Mouse (Mus musculus) heart, embryonic 13.5 days (tissue): Measurements from ENCODE around the gene Rab31. TPM values are rescaled to one million over a fixed set of nuclear protein-coding genes. Genes with fewer than 3 reads are reported as not detected.

ENCODE experiments used
- ATAC-seq: fragments of 200-750 bp; cut with Nextera tagmentation; 2 replicates; pipeline ENCODE4 v1.8.0; 2017; ENCODE audit warnings: moderate TSS enrichment; ENCODE audit not compliant: insufficient number of reproducible peaks, low FRiP score, low TSS enrichment; ENCODE audit errors: extremely low read depth
- H3K27ac ChIP-seq: fragments of 300-500 bp; sonication (generic); replicated peaks from 2 replicates; pipeline ENCODE4 v1.5.1; 2015; ENCODE audit warnings: moderate library complexity, mild to moderate bottlenecking, inconsistent platforms
- H3K27me3 ChIP-seq: fragments of 300-500 bp; sonication (generic); replicated peaks from 2 replicates; pipeline ENCODE4 v1.6.1; 2015; ENCODE audit warnings: mild to moderate bottlenecking, inconsistent platforms
- H3K36me3 ChIP-seq: fragments of 300-500 bp; sonication (generic); 2 replicates; pipeline ENCODE4 v1.6.1; 2015; ENCODE audit warnings: mild to moderate bottlenecking, inconsistent platforms
- H3K4me1 ChIP-seq: fragments of 300-500 bp; sonication (generic); 2 replicates; pipeline ENCODE4 v1.6.1; 2015; ENCODE audit warnings: inconsistent platforms
- H3K4me2 ChIP-seq: fragments of 300-500 bp; sonication (generic); 2 replicates; pipeline ENCODE4 v1.6.1; 2015; ENCODE audit warnings: inconsistent platforms, mild to moderate bottlenecking, moderate library complexity
- H3K4me3 ChIP-seq: fragments of 300-500 bp; sonication (generic); 2 replicates; pipeline ENCODE4 v1.5.1; 2015; ENCODE audit warnings: moderate library complexity, mild to moderate bottlenecking, inconsistent platforms
- H3K9ac ChIP-seq: fragments of 300-500 bp; sonication (generic); 2 replicates; pipeline ENCODE4 v1.6.1; 2015; ENCODE audit warnings: inconsistent platforms, mild to moderate bottlenecking, moderate library complexity
- H3K9me3 ChIP-seq: fragments of 300-500 bp; sonication (generic); 2 replicates; pipeline ENCODE4 v1.6.1; 2016; ENCODE audit warnings: inconsistent platforms
- WGBS: fragments of 180-500 bp; shearing (Covaris S2); methylation state at CpG from one replicate; pipeline ENCODE4 v1.1.7; 2015; ENCODE audit warnings: mixed read lengths; 5-methylcytosine and 5-hydroxymethylcytosine counted together
- polyA plus RNA-seq: library from polyadenylated mRNA; unstranded; fragments of >200 nt; fragmentation: Nextera tagmentation; extraction: Ambion mirVana; gene quantifications from 2 replicates; pipeline ENCODE4 v1.2.1, GENCODE M21; 2015

Rab31 gene
- polyA plus RNA-seq, 1 experiment from 2014 or later, result 23.9 TPM

GRCm38 (mm10) chr17:65782551-65783141 is 10.1 kb upstream of the Rab31 start, which contains the start of gene Ppp4r1:
Ppp4r1 (plus strand) TSS chr17:65782573.
- under 1% methylated on average over 60 of the region's 81 CpGs for WGBS
- peak within 1 kb of the TSS; percentile 77 for H3K4me2 ChIP-seq
- peak; percentile 69 for ATAC-seq
- peaks cover 26% of the 10 kb centered on the region for H3K36me3 ChIP-seq
- H3K4me3 ChIP-seq, result peak within 1 kb of the TSS; percentile 96
- no peaks in the 10 kb centered on the region for H3K27me3 ChIP-seq
- peaks cover 34% of the 10 kb centered on the region for H3K4me1 ChIP-seq
- H3K27ac ChIP-seq, result peak within 1 kb of the TSS; percentile 99
- no peaks in the 10 kb centered on the region for H3K9me3 ChIP-seq
- peak within 1 kb of the TSS; percentile 99 for H3K9ac ChIP-seq

- no peak overlapping the region for H3K4me2 ChIP-seq
- peaks cover 13% of the 10 kb centered on the region for H3K36me3 ChIP-seq
- no peak overlapping the region for H3K9ac ChIP-seq
- no peaks in the 10 kb centered on the region for H3K27me3 ChIP-seq
- no peak overlapping the region for H3K4me3 ChIP-seq
- no peak for ATAC-seq
- no peak overlapping the region for H3K27ac ChIP-seq
- peaks cover 20% of the 10 kb centered on the region for H3K4me1 ChIP-seq
- WGBS, result 95% methylated on average over 2 of the region's 2 CpGs
- no peaks in the 10 kb centered on the region for H3K9me3 ChIP-seq
Measured at GRCm38 (mm10) chr17:65780970-65781369, 8.4 kb upstream of the Rab31 start.

GRCm38 (mm10) chr17:65777461-65777860 is 4.9 kb upstream of the Rab31 start:
- Histone ChIP-seq H3K4me1 (peaks cover 12% of the 10 kb centered on the region), H3K4me2 (no peak overlapping the region), H3K27ac (no peak overlapping the region), H3K4me3 (no peak overlapping the region), H3K36me3 (no peaks in the 10 kb centered on the region), H3K9ac (no peak overlapping the region), H3K27me3 (no peaks in the 10 kb centered on the region), H3K9me3 (no peaks in the 10 kb centered on the region)
- no peak for ATAC-seq
- 84% methylated on average over 4 of the region's 4 CpGs for WGBS

- no peak overlapping the region for H3K4me2 ChIP-seq
- WGBS, result 59% methylated on average over 1 of the region's 1 CpGs
- no peaks in the 10 kb centered on the region for H3K36me3 ChIP-seq
- no peaks in the 10 kb centered on the region for H3K27me3 ChIP-seq
- no peaks in the 10 kb centered on the region for H3K9me3 ChIP-seq
- H3K27ac ChIP-seq, result no peak overlapping the region
- no peak overlapping the region for H3K9ac ChIP-seq
- ATAC-seq, result no peak
- H3K4me3 ChIP-seq, result no peak overlapping the region
- peaks cover 11% of the 10 kb centered on the region for H3K4me1 ChIP-seq
Measured at GRCm38 (mm10) chr17:65776228-65776627, 3.7 kb upstream of the Rab31 start.

GRCm38 (mm10) chr17:65774439-65774838 is 1.9 kb upstream of the Rab31 start:
- Histone ChIP-seq H3K27me3 (no peaks in the 10 kb centered on the region), H3K4me3 (no peak overlapping the region), H3K4me1 (peaks cover 17% of the 10 kb centered on the region), H3K9ac (no peak overlapping the region), H3K27ac (no peak overlapping the region), H3K36me3 (no peaks in the 10 kb centered on the region), H3K4me2 (no peak overlapping the region), H3K9me3 (no peaks in the 10 kb centered on the region)
- ATAC-seq, result no peak
- 45% methylated on average over 7 of the region's 7 CpGs for WGBS

- no peaks in the 10 kb centered on the region for H3K36me3 ChIP-seq
- WGBS, result 53% methylated on average over 4 of the region's 4 CpGs
- no peak overlapping the region for H3K27ac ChIP-seq
- H3K9ac ChIP-seq, result no peak overlapping the region
- no peaks in the 10 kb centered on the region for H3K9me3 ChIP-seq
- H3K27me3 ChIP-seq, result no peaks in the 10 kb centered on the region
- H3K4me2 ChIP-seq, result no peak overlapping the region
- peaks cover 20% of the 10 kb centered on the region for H3K4me1 ChIP-seq
- ATAC-seq, result no peak
- H3K4me3 ChIP-seq, result no peak overlapping the region
Measured at GRCm38 (mm10) chr17:65773617-65774016, 1.1 kb upstream of the Rab31 start.

- ATAC-seq, result no peak
- Histone ChIP-seq H3K4me1 (peaks cover 34% of the 10 kb centered on the region), H3K9me3 (no peaks in the 10 kb centered on the region)
Measured at GRCm38 (mm10) chr17:65770982-65771915, 1.3 kb downstream of the Rab31 start.

GRCm38 (mm10) chr17:65768486-65768885 is 4.1 kb downstream of the Rab31 start:
- no peak overlapping the region for H3K27ac ChIP-seq
- no peaks in the 10 kb centered on the region for H3K36me3 ChIP-seq
- no peak overlapping the region for H3K9ac ChIP-seq
- H3K4me1 ChIP-seq, result peaks cover 34% of the 10 kb centered on the region
- H3K4me3 ChIP-seq, result no peak overlapping the region
- no peak overlapping the region for H3K4me2 ChIP-seq
- H3K27me3 ChIP-seq, result no peaks in the 10 kb centered on the region
- 66% methylated on average over 5 of the region's 5 CpGs for WGBS
- H3K9me3 ChIP-seq, result 0 out of 2 replicates have a peak, but pooled peaks cover 2% of the 10 kb centered on the region
- no peak for ATAC-seq

More at GRCm38 (mm10) chr17:65770982-65771915, 1.3 kb downstream of the Rab31 start:
- Histone ChIP-seq H3K9ac (peak overlapping the region; percentile 91), H3K36me3 (no peaks in the 10 kb centered on the region), H3K4me2 (peak overlapping the region; percentile 94), H3K27me3 (no peaks in the 10 kb centered on the region), H3K4me3 (peak overlapping the region; percentile 79), H3K27ac (no peak overlapping the region)
- WGBS, result 30% methylated on average over 17 of the region's 17 CpGs

GRCm38 (mm10) chr17:65763221-65763620 is 9.3 kb downstream of the Rab31 start:
- 93% methylated on average over 14 of the region's 14 CpGs for WGBS
- H3K27ac ChIP-seq, result no peak overlapping the region
- no peak overlapping the region for H3K4me2 ChIP-seq
- H3K27me3 ChIP-seq, result no peaks in the 10 kb centered on the region
- peaks cover 10% of the 10 kb centered on the region for H3K4me1 ChIP-seq
- H3K4me3 ChIP-seq, result no peak overlapping the region
- no peak overlapping the region for H3K9ac ChIP-seq
- ATAC-seq, result no peak
- H3K9me3 ChIP-seq, result 0 out of 2 replicates have a peak, but pooled peaks cover 2% of the 10 kb centered on the region
- H3K36me3 ChIP-seq, result peaks cover 17% of the 10 kb centered on the region

- no peak overlapping the region for H3K4me3 ChIP-seq
- H3K27ac ChIP-seq, result no peak overlapping the region
- WGBS, result 77% methylated on average over 6 of the region's 6 CpGs
- no peak overlapping the region for H3K4me2 ChIP-seq
- peaks cover 25% of the 10 kb centered on the region for H3K36me3 ChIP-seq
- peaks cover 7% of the 10 kb centered on the region; the same call in 1 of the 2 replicates for H3K4me1 ChIP-seq
- H3K27me3 ChIP-seq, result no peaks in the 10 kb centered on the region
- no peak for ATAC-seq
- H3K9ac ChIP-seq, result no peak overlapping the region
- H3K9me3 ChIP-seq, result peaks cover 4% of the 10 kb centered on the region
Measured at GRCm38 (mm10) chr17:65757150-65757549, 15.4 kb downstream of the Rab31 start.

- peaks cover 4% of the 10 kb centered on the region for H3K9me3 ChIP-seq
- 91% methylated on average over 3 of the region's 3 CpGs for WGBS
- no peak for ATAC-seq
- H3K4me3 ChIP-seq, result no peak overlapping the region
- H3K9ac ChIP-seq, result no peak overlapping the region
- peaks cover 7% of the 10 kb centered on the region; the same call in 1 of the 2 replicates for H3K4me1 ChIP-seq
- H3K36me3 ChIP-seq, result peaks cover 25% of the 10 kb centered on the region
- no peak overlapping the region for H3K4me2 ChIP-seq
- H3K27ac ChIP-seq, result no peak overlapping the region
- no peaks in the 10 kb centered on the region for H3K27me3 ChIP-seq
Measured at GRCm38 (mm10) chr17:65755857-65756256, 16.7 kb downstream of the Rab31 start.
